Mouse (Mus musculus) heart, postnatal 0 days (tissue): ENCODE results near the gene Lzic. TPM values are rescaled to one million over a fixed set of nuclear protein-coding genes. Genes with fewer than 3 reads are reported as not detected.

ENCODE experiments used
- ATAC-seq: fragments of 200-750 bp; cut with Nextera tagmentation; 2 replicates; pipeline ENCODE4 v1.8.0; 2017; ENCODE audit warnings: low read depth, moderate number of reproducible peaks, moderate library complexity; ENCODE audit not compliant: insufficient read depth
- DNase-seq: peaks from one replicate; pipeline ENCODE4 v3.0.0-alpha.2; 2016; ENCODE audit warnings: low spot score
- H3K27ac ChIP-seq: fragments of 300-500 bp; sonication (generic); 2 replicates; pipeline ENCODE4 v1.5.1; 2014; ENCODE audit warnings: low read depth, mild to moderate bottlenecking
- H3K27me3 ChIP-seq: fragments of 300-500 bp; sonication (generic); 2 replicates; pipeline ENCODE4 v1.6.1; 2014; ENCODE audit warnings: low read length, mixed read lengths; ENCODE audit not compliant: control insufficient read depth, insufficient read depth
- H3K36me3 ChIP-seq: fragments of 300-500 bp; sonication (generic); replicated peaks from 2 replicates; pipeline ENCODE4 v1.6.1; 2014; ENCODE audit warnings: low read length, mixed read lengths; ENCODE audit not compliant: control insufficient read depth, insufficient read depth
- H3K4me1 ChIP-seq: fragments of 300-500 bp; sonication (generic); 2 replicates; pipeline ENCODE4 v1.6.1; 2014; ENCODE audit warnings: antibody characterized with exemption; ENCODE audit not compliant: control insufficient read depth, insufficient read depth
- H3K4me2 ChIP-seq: fragments of 300-500 bp; sonication (generic); 2 replicates; pipeline ENCODE4 v1.6.1; 2014; ENCODE audit warnings: low read depth, mild to moderate bottlenecking, low read length, moderate library complexity
- H3K4me3 ChIP-seq: fragments of 300-500 bp; sonication (generic); 2 replicates; pipeline ENCODE4 v1.5.1; 2014; ENCODE audit warnings: low read depth, low read length
- H3K9ac ChIP-seq: fragments of 300-500 bp; sonication (generic); replicated peaks from 2 replicates; pipeline ENCODE4 v1.6.1; 2014; ENCODE audit warnings: low read depth, low read length, mixed read lengths
- H3K9me3 ChIP-seq: fragments of 300-500 bp; sonication (generic); replicated peaks from 2 replicates; pipeline ENCODE4 v1.6.1; 2016; ENCODE audit warnings: low read length; ENCODE audit not compliant: control insufficient read depth
- CTCF ChIP-seq: IDR thresholded peaks from 2 replicates; pipeline ENCODE4 v1.5.1; 2016; ENCODE audit warnings: antibody characterized with exemption, control low read depth, low read depth
- EP300 ChIP-seq: IDR thresholded peaks from 2 replicates; pipeline ENCODE4 v1.6.1; 2016; ENCODE audit warnings: antibody characterized with exemption, low read depth
- WGBS: fragments of 180-500 bp; shearing (Covaris S2); extraction: QIAGEN DNeasy Blood & Tissue Kit; methylation state at CpG from one replicate; pipeline ENCODE4 v1.1.7; 2014; 5-methylcytosine and 5-hydroxymethylcytosine counted together
- microRNA-seq: library from miRNA; unstranded; fragments of <30 nt; microRNA quantifications from one replicate; pipeline ENCODE4, GENCODE M21; 2016
- polyA plus RNA-seq: library from polyadenylated mRNA; unstranded; fragments of >200 nt; fragmentation: Nextera tagmentation; extraction: Ambion mirVana; gene quantifications from 2 replicates; pipeline ENCODE4 v1.2.1, GENCODE M21; 2015
- total RNA-seq: library from RNA; depleted of rRNA; stranded (reverse); fragments of >200 nt; gene quantifications from 2 replicates; pipeline ENCODE4 v1.2.3, GENCODE M21; 2014; ENCODE audit warnings: low replicate concordance; rRNA removed

Lzic gene
- total and polyA plus RNA-seq, 2 experiments from 2014 or later, result 27.2 to 33.7 TPM

- 75% methylated on average over 8 of the region's 8 CpGs for WGBS
Observed at GRCm38 (mm10) chr4:149544892-149545291, 59.9 kb downstream of the Lzic start.

More at GRCm38 (mm10) chr4:149544892-149545291, 59.9 kb downstream of the Lzic start:
- Histone ChIP-seq H3K4me2 (no peak overlapping the region), H3K36me3 (peaks cover 25% of the 10 kb centered on the region), H3K27ac (no peak overlapping the region), H3K4me3 (no peak overlapping the region), H3K9ac (no peak overlapping the region), H3K9me3 (no peaks in the 10 kb centered on the region), H3K27me3 (0 out of 2 replicates have a peak, but pooled peaks cover 3% of the 10 kb centered on the region), H3K4me1 (no peaks in the 10 kb centered on the region)
- ATAC-seq (no peak), DNase-seq (no peak)
- TF ChIP-seq CTCF (no peak), EP300 (no peak)

Small RNA genes lying within 50 kb of the gene (microRNA-seq; reads per million reads assigned to microRNA genes)
- 0.89 reads per million for gene Mir5616

Other genes with a start within 250 kb of the Lzic start
- gene Kif1b, start 177.5 kb upstream of the Lzic start, total RNA-seq, result 62.9 and 63.3 TPM in 2 replicates
- gene Kif1b, start 177.5 kb upstream of the Lzic start, polyA plus RNA-seq, result 44.2 and 45.0 TPM in 2 replicates
- gene Ube4b, start 58.5 kb upstream of the Lzic start, total RNA-seq, result 56.4 and 70.5 TPM in 2 replicates
- gene Ube4b, start 58.5 kb upstream of the Lzic start, polyA plus RNA-seq, result 17.6 and 20.2 TPM in 2 replicates
- 2.2 and 6.0 TPM in 2 replicates for gene Rbp7, start 30.3 kb upstream of the Lzic start, total RNA-seq
- gene Rbp7, start 30.3 kb upstream of the Lzic start, polyA plus RNA-seq, result 64.1 and 74.2 TPM in 2 replicates
- gene Tmem274, start 7.9 kb upstream of the Lzic start, total RNA-seq, result not detected in 2 replicates
- gene Tmem274, start 7.9 kb upstream of the Lzic start, polyA plus RNA-seq, result 0.19 and 0.21 TPM in 2 replicates
- gene Nmnat1, start within 50 bp of the Lzic start, total RNA-seq, result 15.3 and 15.9 TPM in 2 replicates
- gene Nmnat1, start within 50 bp of the Lzic start, polyA plus RNA-seq, result 14.4 and 16.8 TPM in 2 replicates
- gene Ctnnbip1, start 33.0 kb downstream of the Lzic start, total RNA-seq, result 31.8 and 35.9 TPM in 2 replicates
- 46.3 and 53.6 TPM in 2 replicates for gene Ctnnbip1, start 33.0 kb downstream of the Lzic start, polyA plus RNA-seq
- gene Clstn1, start 101.2 kb downstream of the Lzic start, total RNA-seq, result 32.1 and 37.9 TPM in 2 replicates
- gene Clstn1, start 101.2 kb downstream of the Lzic start, polyA plus RNA-seq, result 12.6 and 14.3 TPM in 2 replicates
- gene Pik3cd, start 217.3 kb downstream of the Lzic start, total RNA-seq, result 2.3 and 14.8 TPM in 2 replicates
- 1.3 and 1.4 TPM in 2 replicates for gene Pik3cd, start 217.3 kb downstream of the Lzic start, polyA plus RNA-seq